Mouse (Mus musculus) MEL (cell line): ENCODE results near the gene Pxmp2.

Experiments
- CTCF ChIP-seq, 3 experiments: IDR thresholded peaks in 2 of 3; conservative IDR thresholded peaks in 1 of 3; 2 replicates each; pipeline ENCODE4 v1.5.1; 2011 to 2012; ENCODE audit warnings: low read length in 3 of 3, low read depth in 2 of 3, mild to moderate bottlenecking in 2 of 3, improper control_type of control experiment in 1 of 3, inconsistent platforms in 1 of 3, mixed read lengths in 1 of 3, moderate library complexity in 1 of 3; ENCODE audit not compliant: control insufficient read depth in 1 of 3, insufficient read depth in 1 of 3, poor library complexity in 1 of 3, severe bottlenecking in 1 of 3
- EP300 ChIP-seq, 2 experiments: IDR thresholded peaks; 2 replicates each; pipeline ENCODE4 v1.6.1; 2011; ENCODE audit warnings: improper control_type of control experiment in 2 of 2, low read length in 2 of 2, low read depth in 1 of 2, mild to moderate bottlenecking in 1 of 2
- GATA1 ChIP-seq: IDR thresholded peaks from 2 replicates; pipeline ENCODE4 v1.6.1; 2011; ENCODE audit warnings: low read depth, low read length, improper control_type of control experiment
- SIN3A ChIP-seq: IDR thresholded peaks from 2 replicates; pipeline ENCODE4 v1.6.1; 2012; ENCODE audit warnings: low read length, improper control_type of control experiment, inconsistent platforms
- SMC3 ChIP-seq: IDR thresholded peaks from 2 replicates; pipeline ENCODE4 v1.6.1; 2011; ENCODE audit warnings: low read depth, low read length, improper control_type of control experiment
- UBTF ChIP-seq: IDR thresholded peaks from 2 replicates; pipeline ENCODE4 v1.6.1; 2012; ENCODE audit warnings: low read depth, mild to moderate bottlenecking, inconsistent platforms, low read length, improper control_type of control experiment, moderate library complexity, borderline replicate concordance; ENCODE audit not compliant: insufficient read depth
- ZNF384 ChIP-seq: IDR thresholded peaks from 2 replicates; pipeline ENCODE4 v1.6.1; 2012; ENCODE audit warnings: low read depth, mild to moderate bottlenecking, inconsistent platforms, low read length, improper control_type of control experiment

- no peak for TF ChIP-seq CTCF (IDR thresholded peaks at IDR 0.05 in 2 of 3, conservative IDR thresholded peaks at IDR 0.05 in 1 of 3; ENCODE audit: control insufficient read depth in 1 of 3, insufficient read depth in 1 of 3, low read depth in 2 of 3, low read length in 3 of 3, poor library complexity in 1 of 3, severe bottlenecking in 1 of 3)
- TF ChIP-seq EP300 (IDR thresholded peaks at IDR 0.05; ENCODE audit: low read depth in 1 of 2, low read length in 2 of 2): no peak
- TF ChIP-seq ZNF384: no peak
- TF ChIP-seq UBTF: no peak
- no peak for TF ChIP-seq SIN3A
- TF ChIP-seq GATA1: no peak
- no peak for TF ChIP-seq SMC3
Observed at GRCm38 (mm10) chr5:110308861-110309260, 22.9 kb upstream of the Pxmp2 start.
